Mouse (Mus musculus) frontal cortex, postnatal 10 days (tissue): ENCODE results near the gene Phyhipl.

Experiments
- DNase-seq, 2 experiments: peaks; one replicate each; pipeline ENCODE4 v3.0.0; 2022; ENCODE audit warnings: low spot score in 2 of 2, mixed read lengths in 1 of 2

Phyhipl gene

GRCm38 (mm10) chr10:70635261-70635660 is 20.5 kb downstream of the Phyhipl start:
- DNase-seq, result no peak

- no peak for DNase-seq
Observed at GRCm38 (mm10) chr10:70631142-70631541, 24.6 kb downstream of the Phyhipl start.

- DNase-seq, result no peak
Observed at GRCm38 (mm10) chr10:70623461-70623860, 32.3 kb downstream of the Phyhipl start.

- DNase-seq, result no peak
Observed at GRCm38 (mm10) chr10:70616377-70616776, 39.4 kb downstream of the Phyhipl start.

GRCm38 (mm10) chr10:70611633-70612032 is 44.1 kb downstream of the Phyhipl start:
- no peak for DNase-seq

GRCm38 (mm10) chr10:70599925-70600305 is 55.9 kb downstream of the Phyhipl start:
- no peak for DNase-seq

- DNase-seq, result peak; percentile 87 to 91
Observed at GRCm38 (mm10) chr10:70599126-70599924, 56.4 kb downstream of the Phyhipl start.

- peak; percentile 36 to 62 for DNase-seq
Observed at GRCm38 (mm10) chr10:70598516-70599125, 57.1 kb downstream of the Phyhipl start.

- peak in 1 of 2 experiments; percentile 7 for DNase-seq
Observed at GRCm38 (mm10) chr10:70598081-70598515, 57.7 kb downstream of the Phyhipl start.

- no peak for DNase-seq
Observed at GRCm38 (mm10) chr10:70594007-70594406, 61.8 kb downstream of the Phyhipl start.

- no peak for DNase-seq
Observed at GRCm38 (mm10) chr10:70586876-70587405, 68.8 kb downstream of the Phyhipl start.

GRCm38 (mm10) chr10:70584171-70584570 is 71.6 kb downstream of the Phyhipl start:
- no peak for DNase-seq

- no peak for DNase-seq
Observed at GRCm38 (mm10) chr10:70581556-70582211, 74.1 kb downstream of the Phyhipl start.

GRCm38 (mm10) chr10:70563636-70564035 is 92.1 kb downstream of the Phyhipl start:
- peak in 1 of 2 experiments; percentile 65 for DNase-seq

GRCm38 (mm10) chr10:70552531-70552930 is 103.2 kb downstream of the Phyhipl start:
- DNase-seq, result no peak

- no peak for DNase-seq
Observed at GRCm38 (mm10) chr10:70542857-70543256, 112.9 kb downstream of the Phyhipl start.

GRCm38 (mm10) chr10:70540456-70541195 is 115.1 kb downstream of the Phyhipl start:
- DNase-seq, result no peak

GRCm38 (mm10) chr10:70539251-70539650 is 116.5 kb downstream of the Phyhipl start:
- DNase-seq, result no peak

GRCm38 (mm10) chr10:70537694-70538093 is 118.1 kb downstream of the Phyhipl start:
- no peak for DNase-seq

- DNase-seq, result no peak
Observed at GRCm38 (mm10) chr10:70535401-70535800, 120.4 kb downstream of the Phyhipl start.

- DNase-seq, result no peak
Observed at GRCm38 (mm10) chr10:70534571-70534970, 121.2 kb downstream of the Phyhipl start.

- no peak for DNase-seq
Observed at GRCm38 (mm10) chr10:70533986-70534385, 121.8 kb downstream of the Phyhipl start.
